Mouse (Mus musculus) MEL-GATA-1-ER (cell line): ENCODE measurements around the gene Hspa8.
"Not testable (repeated sequence)": the region's sequence is repeated elsewhere in the genome, so short reads cannot be mapped to it uniquely, and the experiment has no call there.

Experiments used
- DNase-seq: peaks from one replicate; pipeline ENCODE4 v3.0.0-alpha.2; 2012; ENCODE audit warnings: low read depth; ENCODE audit errors: extremely low read depth

Hspa8 gene

DNA sequence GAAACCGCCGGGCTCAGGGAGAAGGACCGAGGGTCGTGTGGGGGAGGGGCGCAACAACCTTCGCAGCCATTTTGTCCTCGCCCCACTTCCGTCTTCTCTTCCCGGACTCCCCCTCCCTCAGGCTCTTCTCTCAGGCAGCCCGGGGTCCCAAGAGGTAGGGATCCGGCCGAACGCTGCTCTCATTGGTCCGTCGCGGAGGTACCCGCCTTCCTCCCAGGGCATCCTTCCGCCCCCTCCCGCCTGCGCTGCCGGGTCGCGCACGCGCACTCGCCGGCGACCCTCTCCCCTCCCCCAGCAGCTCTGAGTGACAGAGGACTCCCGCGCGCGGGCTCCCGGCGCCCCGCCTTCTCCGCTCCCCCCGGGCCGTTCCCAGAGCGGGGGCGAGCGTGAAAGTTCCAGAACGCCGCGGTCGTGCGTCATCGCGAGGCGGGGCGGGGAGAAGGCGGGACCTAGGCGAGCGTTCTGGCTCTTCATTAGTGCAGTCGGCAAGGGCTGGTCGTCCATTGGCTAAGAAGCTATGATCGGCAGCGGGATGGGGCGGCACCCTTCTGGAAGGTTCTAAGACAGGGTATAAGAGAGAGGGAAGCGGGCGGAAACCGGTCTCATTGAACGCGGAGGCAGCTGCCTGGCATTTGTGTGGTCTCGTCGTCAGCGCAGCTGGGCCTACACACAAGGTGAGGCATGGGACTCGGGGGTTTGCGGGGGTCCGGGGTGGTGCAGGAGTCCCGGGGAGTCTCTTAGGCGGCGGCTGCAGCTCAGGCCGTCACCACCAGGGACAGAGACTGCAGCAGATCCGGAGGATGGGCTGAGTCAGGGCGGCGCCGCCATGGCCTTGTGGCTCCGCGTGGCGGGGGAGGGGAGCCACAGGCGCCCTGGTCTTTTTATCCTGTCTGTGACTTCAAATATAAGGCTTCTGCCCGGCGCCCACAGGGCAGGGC lies at the start of gene Hspa8:
Gene Hspa8, plus strand, starts transcription at position 310 of the 938 bp plus-strand sequence.
- DNase-seq = peak; percentile 93

DNA sequence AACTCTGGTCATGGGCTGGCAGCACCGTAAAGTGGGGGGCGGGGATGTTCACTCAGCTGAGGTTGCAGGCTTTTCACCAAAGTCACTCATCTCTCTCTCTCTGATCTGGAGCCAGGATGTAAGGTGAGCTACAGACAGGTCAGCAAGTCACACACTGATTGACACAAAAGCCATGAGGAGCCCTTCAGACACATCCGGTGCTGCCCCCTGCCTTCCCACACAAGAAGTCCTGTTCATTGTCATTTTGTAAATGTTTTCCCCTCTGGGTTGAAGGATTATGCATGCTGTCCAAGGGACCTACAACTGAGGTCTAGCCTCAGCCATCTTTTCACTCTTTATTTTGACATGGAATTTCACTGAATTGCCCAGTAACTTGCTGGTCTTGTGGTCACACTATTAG lies 49.0 kb upstream of the Hspa8 start:
- DNase-seq = no peak

GRCm38 (mm10) chr9:40756401-40756800 lies 44.4 kb upstream of the Hspa8 start:
- peak; percentile 78 for DNase-seq

- no peak for DNase-seq
Measured at GRCm38 (mm10) chr9:40757105-40757626, 43.6 kb upstream of the Hspa8 start.

- DNase-seq = peak; percentile 68
Measured at GRCm38 (mm10) chr9:40757685-40758270, 43.0 kb upstream of the Hspa8 start.

DNA sequence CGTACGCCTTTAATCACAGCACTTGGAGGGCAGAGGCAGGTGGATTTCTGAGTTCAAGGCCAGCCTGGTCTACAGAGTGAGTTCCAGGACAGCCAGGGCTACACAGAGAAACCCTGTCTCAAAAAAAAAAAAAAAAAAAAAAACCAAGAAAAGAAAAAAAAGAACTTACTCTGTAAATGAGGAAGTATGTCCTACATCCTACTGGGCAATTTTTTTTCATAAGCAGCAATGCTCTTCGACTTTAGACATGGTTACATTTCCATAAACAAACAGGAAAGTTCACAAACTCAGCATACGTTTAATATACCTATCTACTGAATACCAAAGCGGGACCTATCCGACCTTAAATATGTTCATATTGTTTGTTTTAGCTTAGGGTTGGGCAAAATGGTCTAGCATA lies 38.4 kb upstream of the Hspa8 start:
- peak; percentile 59 for DNase-seq

- no peak for DNase-seq
Measured at GRCm38 (mm10) chr9:40764887-40765580, 35.8 kb upstream of the Hspa8 start.

DNA sequence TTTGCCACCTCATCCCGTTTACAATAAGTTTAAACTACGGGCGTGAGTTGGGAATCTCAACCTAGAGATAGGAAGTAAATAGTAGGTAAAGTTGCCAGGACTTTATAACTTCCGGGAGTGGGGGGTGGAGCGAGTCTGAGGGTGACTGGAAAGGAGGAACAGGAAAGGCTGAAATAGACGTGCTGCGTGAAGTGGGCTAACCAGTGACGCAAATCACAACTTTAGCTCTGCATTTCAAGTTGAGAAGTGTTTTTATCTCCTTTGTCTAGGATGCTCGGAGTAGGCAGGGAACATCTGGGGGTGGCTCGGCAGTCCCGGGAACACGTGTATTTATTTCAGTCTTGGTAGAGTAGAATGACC lies 35.2 kb upstream of the Hspa8 start:
- no peak for DNase-seq

- no peak for DNase-seq
Measured at GRCm38 (mm10) chr9:40766058-40766605, 34.7 kb upstream of the Hspa8 start.

GRCm38 (mm10) chr9:40767946-40768345 lies 32.8 kb upstream of the Hspa8 start:
- no peak for DNase-seq

DNA sequence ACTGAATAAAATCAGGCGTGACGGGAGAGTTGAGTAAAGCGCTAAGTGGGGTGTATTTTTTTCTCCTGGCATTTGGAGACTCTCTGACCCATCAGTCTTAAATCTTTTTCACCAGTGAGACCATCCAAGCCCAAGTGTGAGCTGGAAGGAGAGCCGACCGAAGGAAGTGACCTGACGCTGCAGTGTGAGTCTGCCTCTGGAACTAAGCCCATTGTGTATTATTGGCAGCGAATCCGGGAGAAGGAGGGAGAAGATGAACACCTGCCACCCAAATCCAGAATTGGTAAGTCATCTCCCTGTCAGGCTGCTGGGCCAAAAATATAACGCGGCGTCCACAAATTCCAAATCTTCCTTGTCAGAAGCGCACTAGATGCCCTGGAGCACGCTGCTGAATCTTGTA lies 28.5 kb upstream of the Hspa8 start:
- no peak for DNase-seq

DNA sequence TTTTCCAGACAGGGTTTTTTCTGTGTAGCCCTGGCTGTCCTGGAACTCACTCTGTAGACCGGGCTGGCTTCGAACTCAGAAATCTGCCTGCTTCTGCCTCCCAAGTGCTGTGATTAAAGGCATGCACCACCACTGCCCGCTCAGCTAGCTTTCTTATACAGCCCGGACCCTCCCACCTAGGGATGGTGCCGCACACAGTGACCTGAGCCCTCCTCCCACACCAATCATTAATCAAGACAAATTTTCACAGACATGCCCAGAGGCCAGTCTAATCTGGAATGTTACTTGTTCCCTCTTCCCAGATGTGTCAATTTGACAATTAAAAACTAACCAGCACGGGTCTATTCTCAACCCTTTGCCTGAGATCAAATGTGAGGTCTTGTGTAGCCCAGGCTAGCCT lies 27.6 kb upstream of the Hspa8 start:
- not testable (repeated sequence) for DNase-seq

DNA sequence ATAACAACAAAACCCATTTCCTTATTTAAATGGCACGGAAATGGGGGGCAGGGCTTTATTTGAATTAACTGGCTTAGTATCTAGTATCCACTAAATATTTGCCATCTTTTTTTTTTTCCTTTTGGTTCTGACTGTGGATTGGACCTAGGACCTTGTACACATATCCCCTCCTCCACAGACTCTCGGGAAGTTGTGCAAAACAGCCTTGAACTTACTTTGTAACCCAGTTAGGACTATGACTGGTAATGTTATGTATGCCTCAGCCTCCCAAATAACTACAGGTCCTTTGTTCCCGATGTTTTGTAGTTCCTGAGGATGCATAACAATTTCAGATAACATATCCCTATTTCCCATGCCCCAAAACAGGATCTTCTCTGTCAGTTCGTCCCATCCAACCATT lies 26.9 kb upstream of the Hspa8 start:
- no peak for DNase-seq

- no peak for DNase-seq
Measured at GRCm38 (mm10) chr9:40776044-40776443, 24.7 kb upstream of the Hspa8 start.

DNA sequence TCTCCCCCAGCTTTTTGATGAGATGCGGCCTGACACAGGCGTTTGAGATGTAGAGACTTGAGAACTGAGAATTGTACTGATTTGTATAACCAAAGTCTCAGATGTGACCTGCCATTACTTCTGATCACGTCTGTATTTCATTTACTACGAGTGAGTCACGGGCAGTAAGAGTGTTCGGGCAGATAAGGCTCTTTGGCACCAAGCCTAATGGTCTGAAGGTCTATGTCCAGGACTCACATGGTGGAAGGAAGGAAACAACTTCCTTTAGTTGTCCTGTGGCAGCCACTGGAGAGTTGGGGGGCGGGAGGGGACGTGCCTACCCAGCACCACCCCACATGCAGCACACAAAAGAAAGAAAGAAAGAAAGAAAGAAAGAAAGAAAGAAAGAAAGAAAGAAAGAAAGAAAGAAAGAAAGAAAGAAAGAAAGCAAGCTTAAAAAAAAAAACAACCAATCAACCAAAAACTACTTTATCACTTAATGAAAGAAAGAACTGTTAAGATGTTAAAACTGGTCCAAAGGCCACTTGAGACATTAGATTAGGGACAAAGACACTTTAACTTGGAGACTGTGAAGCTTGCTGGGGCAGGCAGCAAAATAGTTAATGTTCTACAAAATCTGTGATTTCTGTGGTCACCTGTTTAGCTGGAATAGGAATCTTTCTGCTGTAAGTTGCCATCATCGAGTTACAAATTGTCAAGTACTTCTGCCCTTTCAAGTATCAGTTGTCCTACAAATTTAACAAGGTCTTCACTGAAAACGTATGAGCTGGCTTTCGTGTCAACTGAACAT lies 24.1 kb upstream of the Hspa8 start:
- DNase-seq = no peak

DNA sequence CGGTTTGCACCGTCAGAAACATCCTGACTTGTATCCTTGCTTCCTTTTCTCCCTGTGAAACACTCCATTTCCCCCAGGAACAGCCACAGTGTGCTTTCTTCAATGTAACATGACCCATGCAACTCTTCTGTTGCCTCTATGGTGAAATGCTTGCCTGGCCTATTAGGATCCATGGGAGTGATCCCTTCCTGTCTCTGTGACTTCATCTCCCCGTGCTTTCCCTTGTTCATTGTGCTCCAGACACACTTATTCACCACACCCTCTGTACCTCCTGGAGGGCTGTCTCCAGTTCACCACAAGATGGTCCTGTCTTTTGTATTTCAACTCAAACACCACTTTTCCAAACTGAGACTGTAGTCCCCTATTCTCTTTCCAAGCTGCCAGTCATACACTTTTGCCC lies 20.7 kb upstream of the Hspa8 start:
- DNase-seq = no peak

- DNase-seq = no peak
Measured at GRCm38 (mm10) chr9:40780892-40781725, 19.7 kb upstream of the Hspa8 start.

DNA sequence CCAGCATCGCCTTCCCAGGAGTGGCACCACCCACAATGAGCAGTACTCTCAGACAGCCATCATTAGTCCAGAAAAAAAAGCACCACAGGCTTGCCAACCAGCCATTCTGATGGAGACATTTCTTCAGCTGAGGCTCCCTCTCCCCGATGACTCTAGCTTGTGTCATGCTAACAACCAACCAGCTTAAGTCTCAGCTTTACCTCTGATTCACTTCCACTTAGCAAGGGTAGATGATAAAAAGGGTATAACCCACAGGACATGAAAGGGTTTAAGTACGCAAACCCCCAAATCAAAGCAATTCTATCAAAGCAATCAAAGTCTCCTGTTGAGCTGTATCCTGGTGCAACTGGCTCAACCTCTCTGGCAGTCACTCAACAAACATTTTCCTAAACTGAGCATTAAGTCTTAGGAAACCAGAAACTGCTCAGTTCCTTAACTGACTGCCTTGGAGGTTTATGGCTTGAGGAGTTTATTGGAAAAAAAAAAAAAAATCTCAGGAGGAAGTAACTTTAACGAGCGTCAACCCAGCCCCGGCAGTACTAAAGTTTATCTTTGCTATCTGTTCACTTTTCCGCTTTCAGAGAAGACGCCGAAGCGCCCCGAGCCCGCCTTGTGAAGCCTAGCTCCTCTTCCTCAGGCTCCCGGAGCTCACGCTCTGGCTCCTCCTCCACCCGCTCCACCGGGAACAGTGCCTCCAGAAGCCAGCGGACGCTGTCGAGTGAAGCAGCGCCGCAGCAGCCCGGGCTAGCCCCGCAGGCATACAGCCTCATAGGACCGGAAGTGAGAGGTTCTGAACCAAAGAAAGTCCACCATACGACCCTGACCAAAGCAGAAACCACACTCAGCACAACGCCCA lies 18.8 kb upstream of the Hspa8 start:
- DNase-seq = no peak
